Mouse (Mus musculus) embryo, embryonic 11 days (tissue): ENCODE results near the gene Ifnk.

Experiments used
- DNase-seq: peaks from one replicate; pipeline ENCODE4 v3.0.0-alpha.2; 2015

Gene Ifnk

DNA sequence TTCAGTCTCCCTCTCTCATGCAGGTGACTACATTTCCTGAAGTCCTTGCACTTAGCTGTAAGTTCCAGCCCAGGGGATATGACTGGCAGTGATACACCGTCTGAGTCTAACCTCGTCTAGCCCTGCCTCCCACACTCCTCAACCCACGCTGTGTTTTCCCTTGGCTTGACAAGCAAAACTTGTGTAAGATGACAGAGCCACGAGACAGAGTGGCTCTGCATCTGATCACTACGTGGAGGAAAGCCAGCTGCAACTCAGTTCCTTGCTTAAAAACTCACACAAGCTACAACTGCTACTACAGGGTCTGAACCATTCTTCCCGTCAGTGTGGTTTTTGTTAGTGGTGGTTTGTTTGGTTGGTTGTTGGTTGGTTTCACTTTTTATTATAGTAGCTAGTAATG, 11.5 kb upstream of the Ifnk start:
- no peak for DNase-seq

DNA sequence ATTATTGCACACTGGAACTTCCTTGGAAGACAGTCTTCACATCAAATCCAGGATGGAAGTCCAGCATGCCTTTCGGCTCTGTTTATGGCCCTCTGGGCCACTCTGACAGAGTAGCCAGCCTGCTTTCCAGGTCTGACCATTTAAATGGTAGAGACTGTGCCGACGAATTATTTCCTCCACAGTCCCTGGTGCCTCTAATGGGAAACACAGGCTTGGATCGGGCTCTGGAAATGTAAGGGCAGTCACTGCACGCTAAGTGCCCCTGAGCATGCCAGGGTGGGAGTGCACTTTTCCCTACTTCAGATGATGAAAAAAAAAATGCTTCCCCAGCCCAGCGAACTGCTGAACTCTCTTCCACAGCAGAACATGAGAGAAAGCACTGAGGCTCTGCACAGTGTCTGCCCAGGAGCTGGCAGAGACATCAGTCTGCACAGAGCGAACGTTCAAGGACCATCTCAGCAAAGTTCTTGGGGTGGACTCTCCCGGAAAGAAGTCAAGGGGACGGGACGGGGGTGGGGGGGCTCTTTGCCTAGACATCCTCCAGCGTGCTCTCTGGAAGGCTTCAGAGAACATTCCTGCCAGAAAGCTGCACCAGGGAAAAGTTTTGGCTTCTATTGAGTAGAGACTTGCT, 8.3 kb upstream of the Ifnk start:
- no peak for DNase-seq

DNA sequence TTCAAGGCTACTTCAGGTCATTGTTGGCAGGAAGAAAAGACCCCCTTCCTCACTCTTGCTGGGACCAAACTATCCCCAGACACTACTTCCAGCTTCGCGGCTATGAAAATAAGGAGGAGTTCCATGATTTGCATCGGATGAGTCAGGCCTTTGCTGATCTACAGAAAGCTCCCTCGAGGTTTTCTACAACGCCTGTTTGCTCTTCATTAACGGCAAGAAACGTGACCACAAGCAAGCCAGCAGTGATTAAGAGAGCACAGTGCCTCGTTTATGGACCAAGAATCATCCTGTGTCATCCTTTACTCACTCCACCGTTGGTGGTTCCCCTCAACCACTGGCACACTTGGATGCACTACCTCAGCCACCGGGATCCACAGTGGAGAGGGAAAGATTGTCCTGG, 6.1 kb upstream of the Ifnk start:
- DNase-seq = no peak

DNA sequence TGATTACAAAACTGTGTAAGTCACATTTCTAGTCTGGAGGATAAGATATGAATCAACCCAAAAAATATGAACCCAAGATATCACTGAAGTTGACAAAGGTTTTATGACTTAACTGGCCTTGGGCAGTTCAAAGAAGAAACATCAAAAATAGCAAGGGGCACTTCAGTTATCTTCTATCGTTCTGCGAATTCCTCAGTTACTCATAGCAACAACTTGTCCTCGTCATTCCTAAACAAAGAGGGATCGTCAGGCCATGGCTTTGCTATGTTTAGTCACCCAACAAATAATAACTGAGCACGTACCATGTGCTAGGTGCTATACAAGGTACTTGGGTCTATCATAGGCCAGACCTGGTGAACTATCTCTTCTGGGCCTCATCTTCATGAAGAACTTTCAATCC, 5.3 kb upstream of the Ifnk start:
- DNase-seq = no peak

DNA sequence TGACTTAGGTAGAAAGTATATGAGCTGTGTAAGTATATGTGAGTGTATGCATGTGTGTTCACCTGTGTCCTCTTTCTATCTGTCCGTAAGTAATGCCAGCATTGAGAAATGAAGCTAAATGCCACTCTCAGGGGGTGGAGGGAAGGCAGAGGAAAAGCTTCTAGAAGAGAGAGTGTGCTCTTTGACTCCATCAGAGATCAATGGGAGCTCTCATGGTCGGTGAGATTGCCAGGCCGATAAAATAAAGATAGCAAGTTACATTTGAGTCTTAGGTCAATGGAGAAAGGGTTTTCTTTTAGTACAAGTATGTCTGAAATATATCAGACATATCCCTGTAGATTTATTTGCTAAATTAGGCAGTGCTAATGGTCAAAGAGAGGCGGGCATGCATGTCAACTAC, 3.5 kb upstream of the Ifnk start:
- no peak for DNase-seq

DNA sequence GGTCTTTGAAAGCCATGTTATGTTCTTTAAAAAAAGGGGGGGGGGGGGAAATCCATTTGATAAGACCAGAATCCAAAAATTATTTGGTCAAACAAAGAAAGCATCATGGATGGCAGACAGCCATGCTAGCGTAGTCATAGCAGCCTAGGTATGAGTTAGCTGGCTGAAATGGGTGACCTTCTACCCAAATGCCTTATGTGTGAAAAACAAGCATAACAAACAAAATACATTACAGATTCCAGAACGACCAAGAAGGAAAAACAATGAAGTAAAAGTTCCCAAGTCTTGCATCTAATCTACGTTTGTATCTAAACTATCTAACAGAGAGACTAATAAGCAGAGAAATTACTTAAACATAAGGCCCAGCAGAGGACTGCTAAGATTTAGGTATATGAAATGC, 1.1 kb upstream of the Ifnk start:
- DNase-seq = no peak

DNA sequence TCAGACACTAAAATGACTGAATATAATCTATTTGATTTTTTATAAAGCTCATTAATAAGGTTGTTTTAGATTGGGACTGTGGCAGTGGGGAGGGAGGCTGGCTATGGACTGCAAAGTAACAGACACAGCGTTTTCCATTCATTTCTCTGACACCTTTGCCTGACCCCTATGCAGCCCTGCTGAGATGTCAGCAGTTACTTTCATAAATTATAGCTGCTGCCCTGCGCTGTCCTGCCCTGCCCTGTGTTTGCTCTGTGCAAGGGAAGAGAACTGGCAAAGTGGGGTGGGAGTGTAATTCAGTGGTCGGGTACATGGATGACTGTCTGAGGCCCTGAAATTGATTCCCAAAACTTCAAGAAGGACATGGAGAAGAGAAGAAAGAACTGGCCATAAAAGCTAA, 2.2 kb downstream of the Ifnk start:
- peak; percentile 44 for DNase-seq

DNA sequence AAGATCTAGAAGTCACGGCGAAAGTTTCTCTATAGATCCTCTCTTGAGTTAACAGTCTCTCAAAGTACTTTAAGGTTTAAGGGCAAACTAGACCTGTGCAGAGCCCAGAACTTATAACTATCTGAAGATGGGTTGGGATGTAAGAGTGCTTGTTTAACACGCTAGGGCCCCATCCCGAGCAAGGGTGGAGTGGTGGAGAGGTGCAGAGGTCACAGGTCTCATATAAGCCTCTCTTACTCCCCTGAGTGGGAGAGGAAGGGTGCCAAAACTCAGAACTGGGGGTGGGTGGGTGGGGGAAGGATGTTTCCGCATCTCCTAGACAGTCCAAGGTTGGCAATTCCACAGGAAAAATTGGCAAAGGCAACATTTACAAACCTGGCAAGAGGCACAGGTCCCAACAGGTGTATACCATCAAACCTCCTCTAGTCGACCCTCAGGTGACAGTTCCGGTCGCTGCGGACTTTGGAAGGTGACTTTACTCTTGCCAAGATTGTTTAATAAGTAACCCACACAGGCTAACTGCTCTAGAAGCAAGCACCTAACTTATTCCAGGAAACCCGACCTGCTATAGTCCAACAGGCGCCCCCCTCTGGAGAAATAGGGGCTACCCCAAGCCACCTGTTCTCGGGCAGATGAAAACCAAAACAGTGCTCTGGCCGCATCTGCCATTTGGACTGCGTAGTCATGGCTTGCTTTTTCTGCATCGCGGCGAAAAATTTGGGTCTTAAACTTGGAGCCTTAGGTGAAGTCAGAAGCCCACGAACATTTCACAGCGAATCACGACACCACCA, 3.5 kb downstream of the Ifnk start:
- peak; percentile 76 for DNase-seq

DNA sequence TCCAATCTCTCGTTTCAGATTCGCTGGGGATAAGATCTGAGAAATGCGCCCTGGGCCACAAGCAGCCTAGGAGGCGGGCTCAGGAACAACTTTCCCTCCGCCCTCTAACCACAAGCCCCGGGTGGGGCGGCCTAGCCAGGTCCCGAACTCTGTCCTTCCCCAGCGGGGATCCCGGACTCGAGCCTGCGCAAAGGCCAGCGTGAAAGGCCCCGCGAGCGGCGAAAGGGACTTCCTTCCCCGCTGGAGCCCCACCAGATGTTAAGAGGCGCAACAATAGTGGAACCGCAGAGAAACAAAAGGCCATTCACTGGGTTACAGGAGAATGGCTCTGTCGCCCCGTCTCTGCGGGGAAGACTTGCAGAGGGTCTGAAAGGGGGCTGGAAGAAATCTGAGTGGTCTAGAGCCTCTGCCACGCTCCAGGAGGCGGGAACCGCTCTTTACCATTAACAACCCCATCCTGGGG, 4.3 kb downstream of the Ifnk start:
- peak; percentile 83 for DNase-seq

DNA sequence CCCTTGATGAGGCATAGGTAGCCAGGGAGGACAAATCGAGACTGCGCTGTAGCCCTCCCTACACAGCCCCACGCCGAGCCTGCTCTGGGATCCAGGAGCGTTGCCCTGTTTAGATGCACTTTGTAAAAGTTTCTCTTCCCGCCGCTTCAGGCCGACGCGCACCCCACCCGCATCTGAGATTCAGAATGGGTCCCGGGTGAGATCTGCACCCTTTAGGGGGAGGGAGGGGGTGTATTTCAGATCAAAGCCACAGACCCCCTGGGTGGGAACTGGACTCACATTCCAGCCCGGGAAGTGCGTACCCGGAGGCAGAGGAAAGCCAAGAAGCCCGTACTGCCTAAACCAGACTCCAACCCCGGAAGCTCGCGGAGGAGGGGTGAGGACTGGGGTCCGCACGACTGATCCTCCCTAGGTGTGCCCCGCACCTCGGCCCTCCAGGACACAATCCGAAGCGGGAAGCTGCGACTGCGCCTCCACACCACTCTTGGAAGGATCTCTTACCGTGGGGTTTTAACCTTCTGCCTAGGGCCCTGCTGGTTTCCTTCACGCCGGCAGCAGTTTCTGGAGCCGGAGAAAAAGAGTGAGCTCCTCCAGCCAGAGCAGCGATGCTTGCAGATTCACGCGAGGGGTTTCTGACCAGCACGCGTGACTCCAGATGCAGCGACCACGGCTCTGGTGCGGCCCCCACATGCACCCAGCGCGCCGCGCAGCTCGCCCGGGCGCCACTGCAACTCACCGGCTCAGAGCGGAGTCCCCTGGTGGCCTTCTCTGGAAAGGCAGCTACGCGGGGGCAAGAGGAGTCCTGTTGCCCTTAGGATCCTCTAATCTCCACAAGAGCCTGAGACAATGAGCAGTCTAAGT, 5.1 kb downstream of the Ifnk start, which contains the start of gene Mob3b:
TSS of gene Mob3b (minus strand) at position 734 of the 861 bp plus-strand sequence.
- DNase-seq = peak; percentile 92

DNA sequence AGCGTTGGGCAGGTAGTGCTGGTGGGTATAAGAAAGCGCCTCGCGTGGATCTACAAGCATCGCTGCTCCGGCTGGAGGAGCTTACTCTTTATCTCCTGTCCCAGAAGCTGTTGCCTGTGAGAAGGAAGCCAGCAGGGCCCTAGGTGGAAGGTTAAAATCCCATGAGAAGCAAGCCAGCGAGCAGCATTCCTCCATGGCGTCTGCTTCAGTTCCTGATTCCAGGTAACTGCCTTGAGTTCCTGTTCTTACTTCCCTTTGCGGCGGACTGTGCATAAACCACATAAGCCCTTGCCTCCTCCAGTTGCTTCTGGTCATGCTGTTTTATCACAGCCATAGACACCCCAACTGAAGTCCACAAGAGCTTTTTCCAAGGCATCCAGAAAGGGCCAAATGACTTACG, 6.0 kb downstream of the Ifnk start:
- DNase-seq = no peak

DNA sequence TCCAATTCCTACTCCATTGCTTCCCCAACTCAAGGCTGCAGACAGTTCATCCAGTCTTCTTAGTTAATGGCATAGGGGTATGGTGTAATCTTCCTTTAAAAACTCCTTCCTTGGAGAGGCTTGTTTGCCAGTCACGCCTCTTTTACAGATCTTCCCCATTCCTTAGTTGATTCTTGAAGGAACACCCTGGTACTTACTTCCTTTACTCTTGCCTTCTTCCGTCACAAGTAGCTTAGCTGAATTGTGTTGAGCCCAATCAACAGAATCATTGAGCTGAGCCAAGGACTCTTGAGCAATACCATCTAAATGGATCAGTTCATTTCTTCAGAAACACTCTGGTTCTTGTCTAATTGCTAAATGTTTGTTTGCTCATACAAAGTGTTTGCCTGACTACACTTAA, 13.4 kb downstream of the Ifnk start:
- no peak for DNase-seq

DNA sequence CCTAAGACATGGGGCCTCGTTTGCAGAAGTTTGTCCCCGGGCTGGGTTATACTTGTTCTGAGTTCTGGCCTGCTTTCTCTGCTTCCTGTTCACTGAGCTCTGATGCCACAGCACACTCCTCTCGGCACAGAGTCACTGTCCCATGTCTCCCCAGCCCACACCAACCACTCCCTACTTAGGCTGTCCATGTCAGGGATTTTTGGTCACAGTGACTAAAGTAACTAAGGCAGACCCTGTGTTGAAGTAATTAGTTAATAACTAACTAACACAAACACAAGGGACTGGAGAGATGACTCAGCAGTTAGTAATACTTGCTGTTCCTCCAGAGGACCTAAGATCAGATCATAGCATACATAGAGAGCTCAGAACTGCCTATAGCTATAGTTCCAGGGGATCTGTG, 14.1 kb downstream of the Ifnk start:
- no peak for DNase-seq

DNA sequence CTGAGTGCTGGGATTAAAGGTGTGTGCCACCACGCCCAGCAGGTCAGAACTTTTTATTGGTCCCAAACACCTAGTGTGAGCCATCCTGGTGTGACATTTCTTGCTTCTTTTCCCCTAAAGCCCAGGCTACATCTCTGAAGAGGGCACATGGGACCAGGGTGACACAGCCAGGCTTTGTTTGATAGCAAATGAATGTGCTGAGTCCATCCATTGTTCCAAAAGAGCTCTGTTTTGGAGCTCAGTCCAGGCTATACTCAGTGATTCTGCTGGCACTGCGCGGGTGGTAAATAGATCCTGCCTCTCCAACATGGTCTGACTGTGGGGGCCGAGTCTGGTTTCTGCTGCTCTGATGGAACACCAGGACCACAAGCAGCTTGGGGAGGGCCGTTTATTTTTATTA, 16.0 kb downstream of the Ifnk start:
- no peak for DNase-seq

DNA sequence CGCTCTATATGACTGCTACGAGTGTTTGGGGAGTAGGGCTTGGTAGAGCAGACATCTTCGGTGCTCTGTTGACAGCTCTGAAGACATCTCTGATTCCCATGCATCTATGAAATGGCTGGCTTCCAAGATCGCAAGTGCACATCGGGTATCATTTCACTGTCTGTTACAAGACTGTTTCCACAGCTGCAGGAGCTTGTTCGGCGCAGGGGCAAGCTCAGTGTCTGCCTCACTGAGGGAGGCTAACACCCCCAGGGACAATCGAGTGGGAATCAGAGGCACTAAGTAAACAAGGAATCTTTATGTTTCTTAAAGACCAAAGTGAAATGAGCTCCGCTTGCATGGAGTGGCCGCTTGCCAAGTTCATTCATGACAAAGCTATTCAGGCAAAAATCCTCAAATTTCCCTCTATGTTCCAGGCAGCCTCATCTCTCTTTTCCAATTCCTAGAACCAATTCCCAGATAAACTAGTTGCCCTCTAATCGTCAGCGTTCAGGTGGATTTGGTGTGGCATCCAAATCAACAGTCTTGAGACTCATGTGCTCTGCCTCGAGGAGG, 17.8 kb downstream of the Ifnk start:
- no peak for DNase-seq

DNA sequence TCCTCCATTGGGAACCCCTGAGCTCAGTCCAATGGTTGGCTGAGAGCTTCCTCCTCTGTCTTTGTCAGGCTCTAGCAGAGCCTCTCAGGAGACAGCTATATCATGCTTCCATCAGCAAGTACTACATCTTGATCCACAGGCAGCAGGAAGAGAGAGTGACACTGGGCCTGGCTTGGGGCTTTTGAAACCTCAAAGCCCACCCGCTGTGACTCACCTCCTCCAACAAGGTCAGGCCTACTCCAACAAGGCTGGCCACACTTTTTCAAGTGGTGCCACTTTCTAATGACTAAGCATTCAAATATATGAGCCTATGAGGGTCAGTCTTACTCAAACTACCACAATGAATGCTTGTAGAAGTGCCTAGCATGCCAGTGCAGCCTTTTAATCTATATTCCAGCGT, 20.6 kb downstream of the Ifnk start:
- DNase-seq = no peak

DNA sequence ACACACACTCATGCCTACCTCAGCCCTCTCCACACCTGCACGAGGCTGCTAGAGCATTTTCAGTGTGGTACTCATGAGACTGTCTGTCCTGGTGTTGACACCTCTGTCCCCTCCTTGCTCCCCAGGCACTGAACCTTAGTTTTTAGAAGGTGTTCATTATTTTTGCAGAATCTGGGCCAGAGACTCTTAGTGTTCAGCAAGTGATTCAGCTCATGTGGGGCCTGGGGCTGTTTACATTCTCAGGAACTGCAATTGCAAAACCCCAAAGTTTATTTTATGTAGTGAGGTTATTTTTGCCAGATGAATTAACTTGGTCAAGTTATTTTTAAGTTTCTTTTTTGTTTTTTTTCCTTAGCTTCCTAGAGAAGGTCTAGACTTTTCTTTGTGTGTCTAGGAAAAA, 21.7 kb downstream of the Ifnk start:
- no peak for DNase-seq

DNA sequence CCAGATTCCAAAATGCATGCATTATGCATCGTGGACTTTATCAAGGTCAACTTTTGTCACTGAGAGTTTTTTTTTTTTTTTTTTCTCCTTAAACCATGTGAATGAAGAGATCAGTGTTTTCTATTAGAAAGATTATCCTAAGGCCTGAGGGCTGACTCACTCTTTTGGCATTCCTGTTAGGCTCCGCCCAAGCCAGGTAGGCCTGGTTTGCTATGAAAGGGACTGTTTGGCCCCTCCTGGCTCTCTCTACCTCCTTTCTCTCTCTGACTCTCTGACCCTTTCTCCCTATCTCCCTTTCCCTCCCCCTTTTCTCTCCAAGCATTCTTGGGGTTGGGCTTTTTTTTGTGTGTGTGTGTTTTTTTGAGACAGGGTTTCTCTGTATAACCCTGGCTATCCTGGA, 23.7 kb downstream of the Ifnk start:
- no peak for DNase-seq

DNA sequence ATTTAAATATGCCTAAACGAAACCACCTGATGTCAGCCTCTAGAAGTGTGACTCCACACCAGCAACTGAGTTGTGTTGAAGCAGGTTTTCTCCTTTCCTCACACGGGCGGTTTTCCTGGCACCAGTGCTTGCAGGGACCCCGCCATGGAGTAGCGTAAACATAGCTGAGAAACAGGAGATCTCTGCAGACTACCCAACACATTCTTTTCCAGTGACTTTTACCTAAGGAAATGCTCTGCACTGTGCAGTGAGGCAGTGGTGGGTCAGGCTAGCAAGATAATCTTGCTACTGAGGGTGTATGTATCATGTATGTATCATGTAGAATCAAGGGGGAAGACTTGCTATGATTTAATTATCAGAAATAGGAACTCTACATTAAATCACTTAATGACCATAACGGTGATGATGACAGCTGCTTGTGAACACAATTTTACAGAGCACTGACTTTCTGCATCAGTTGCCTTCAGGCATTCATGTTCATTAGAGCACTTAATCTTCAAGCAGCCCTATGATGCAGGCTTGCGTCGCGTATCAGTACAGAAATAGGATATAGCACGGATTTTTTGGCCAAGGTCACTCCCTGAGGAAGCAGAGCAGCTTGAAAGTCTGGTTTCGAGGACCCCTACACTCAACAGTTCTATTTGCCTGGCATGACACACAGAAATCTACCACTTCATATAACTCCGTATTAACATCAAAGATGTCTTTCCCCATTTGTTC, 26.2 kb downstream of the Ifnk start:
- DNase-seq = no peak

DNA sequence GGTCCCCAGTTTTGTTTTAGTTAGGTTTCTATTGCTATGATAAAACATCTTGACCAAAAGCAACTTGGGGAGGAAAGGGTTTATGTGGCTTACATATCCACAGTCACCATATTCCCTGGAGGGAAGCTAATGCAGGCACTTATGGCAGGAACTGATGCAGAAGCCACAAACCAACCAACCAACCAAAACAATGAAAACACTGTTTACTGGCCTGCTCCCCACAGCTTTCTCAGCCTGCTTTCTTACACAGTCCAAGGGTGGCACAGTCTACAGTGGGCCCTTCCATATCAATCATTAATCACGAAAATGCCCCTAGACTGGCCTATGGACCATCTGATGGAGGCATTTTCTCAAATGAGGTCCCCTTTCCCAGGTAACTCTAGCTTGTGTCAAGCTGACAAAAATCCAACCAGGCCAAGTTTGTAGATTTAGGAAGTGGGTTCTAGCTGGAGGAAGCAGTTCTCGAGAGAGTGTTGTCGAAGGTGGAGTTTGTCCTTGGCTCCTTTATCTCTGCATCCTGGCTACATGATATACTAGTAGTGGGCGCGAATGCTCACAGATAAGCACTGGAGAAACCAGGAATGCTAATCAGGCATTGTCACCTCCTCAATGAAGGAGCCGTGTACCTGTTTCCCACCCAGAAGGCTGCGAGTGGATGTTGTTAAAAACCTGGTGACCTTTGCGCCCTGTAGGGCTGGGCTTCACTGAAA, 35.9 kb downstream of the Ifnk start:
- no peak for DNase-seq

DNA sequence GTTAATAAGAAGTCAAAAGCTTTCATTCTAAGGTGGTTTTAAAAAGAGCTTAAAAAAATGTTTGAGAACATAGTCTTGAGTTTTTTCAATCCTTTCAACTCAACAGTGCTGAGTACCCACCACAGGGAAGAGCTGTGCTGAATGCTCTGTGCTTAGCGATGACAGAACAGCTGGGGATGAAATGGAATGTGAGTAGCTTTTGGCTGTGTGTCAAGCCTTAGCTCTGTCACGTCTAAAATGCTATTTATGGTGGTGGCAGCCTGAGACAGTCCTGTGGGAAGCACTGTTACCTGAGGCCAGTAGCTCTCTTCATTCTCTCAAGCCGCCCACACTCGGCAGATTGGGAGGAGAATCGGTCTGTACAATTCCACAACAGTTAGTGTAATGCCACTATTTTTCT, 37.9 kb downstream of the Ifnk start:
- DNase-seq = no peak

DNA sequence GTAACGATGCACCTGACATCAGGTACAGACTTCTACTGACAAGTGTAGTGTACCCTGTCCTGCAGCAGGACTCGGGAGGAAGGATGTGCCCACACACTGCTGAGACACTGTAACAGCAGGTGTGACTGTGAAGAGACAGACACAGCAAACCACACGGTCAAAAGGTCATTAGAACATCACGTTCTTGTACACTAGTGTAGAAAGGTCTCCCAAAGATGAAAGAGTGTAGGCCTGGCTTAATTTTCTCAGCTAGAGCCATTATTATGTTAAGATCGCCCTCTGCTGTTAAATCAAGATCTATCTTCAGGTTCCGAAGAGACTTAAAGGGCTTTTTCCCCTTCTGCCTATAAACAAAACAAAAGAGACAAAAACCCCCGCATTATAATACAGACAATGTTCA, 40.9 kb downstream of the Ifnk start:
- DNase-seq = peak; percentile 60
